Mouse (Mus musculus) B cell, adult 67 days (primary cell): ENCODE data around the gene Lcn8. TPM values are rescaled to one million over a fixed set of nuclear protein-coding genes. Genes with fewer than 3 reads are reported as not detected.

Source experiments
- total RNA-seq, 2 experiments: library from RNA; stranded (reverse); gene quantifications; 4 replicates each; pipeline ENCODE4 v1.2.4; 2023

The Lcn8 gene
- total RNA-seq = not detected

GRCm38 (mm10) chr2:25652902-25653301 is at the start of gene Lcn8:
Lcn8 (plus strand) TSS chr2:25653120.

GRCm38 (mm10) chr2:25607761-25608622 is 44.9 kb upstream of the Lcn8 start, which contains the start of gene Rabl6:
Rabl6 (minus strand) TSS chr2:25608521.

GRCm38 (mm10) chr2:25617578-25617977 is 35.3 kb upstream of the Lcn8 start, which contains the start of gene Ccdc183:
Ccdc183 (minus strand) TSS chr2:25617678.

GRCm38 (mm10) chr2:25621229-25622200 is 31.4 kb upstream of the Lcn8 start, which contains the start of gene Tmem141:
Tmem141 (minus strand) TSS chr2:25622005.

GRCm38 (mm10) chr2:25627811-25628210 is 25.1 kb upstream of the Lcn8 start, which contains the start of gene Fcna:
Fcna (minus strand) TSS chr2:25628030.

GRCm38 (mm10) chr2:25657652-25658051 is 4.7 kb downstream of the Lcn8 start, which contains the start of gene Lcn5:
Lcn5 (plus strand) TSS chr2:25657952.

GRCm38 (mm10) chr2:25676486-25676885 is 23.6 kb downstream of the Lcn8 start, which contains the start of gene Lcn6:
Lcn6 (plus strand) TSS chr2:25676786.

GRCm38 (mm10) chr2:25682426-25682825 is 29.5 kb downstream of the Lcn8 start, which contains the start of gene Lcn10:
Lcn10 (plus strand) TSS chr2:25682726.

GRCm38 (mm10) chr2:25699743-25700142 is 46.8 kb downstream of the Lcn8 start, which contains the start of gene Obp2a:
Obp2a (plus strand) TSS chr2:25700043.

Other genes starting within 250 kb of the Lcn8 start
- gene Fut7, start 229.9 kb upstream of the Lcn8 start, total RNA-seq = not detected
- gene Abca2, start 224.4 kb upstream of the Lcn8 start, total RNA-seq = 10 to 100 TPM; 48.1 to 52.4 TPM
- not detected for gene Clic3, start 196.3 kb upstream of the Lcn8 start, total RNA-seq
- 10 to 100 TPM; 90.9 to 100.0 TPM for gene Paxx, start 192.0 kb upstream of the Lcn8 start, total RNA-seq
- not detected for gene Ptgds, start 183.1 kb upstream of the Lcn8 start, total RNA-seq
- not detected for gene Lcn12, start 159.2 kb upstream of the Lcn8 start, total RNA-seq
- gene Fbxw5, start 152.4 kb upstream of the Lcn8 start, total RNA-seq = 10 to 100 TPM; 72.0 to 74.1 TPM
- gene C8g, start 151.4 kb upstream of the Lcn8 start, total RNA-seq = under 1 TPM in 1 of 2 experiments, not detected in 1; 0.93 TPM
- gene Traf2, start 106.2 kb upstream of the Lcn8 start, total RNA-seq = 10 to 100 TPM; 59.2 to 66.5 TPM
- 100 to 1,000 TPM; 109 to 136 TPM for gene Edf1, start 95.3 kb upstream of the Lcn8 start, total RNA-seq
- gene Mamdc4, start 78.3 kb upstream of the Lcn8 start, total RNA-seq = 1 to 10 TPM; 1.2 to 3.0 TPM
- 10 to 100 TPM; 18.3 to 19.3 TPM for gene Phpt1, start 77.9 kb upstream of the Lcn8 start, total RNA-seq
- gene Ajm1, start 71.4 kb upstream of the Lcn8 start, total RNA-seq = under 1 TPM in 1 of 2 experiments, not detected in 1; 0.15 TPM
- 100 to 1,000 TPM; 100 to 112 TPM for gene Rabl6, start 44.6 kb upstream of the Lcn8 start, total RNA-seq
- not detected for gene Ccdc183, start 35.4 kb upstream of the Lcn8 start, total RNA-seq
- gene Tmem141, start 31.1 kb upstream of the Lcn8 start, total RNA-seq = 1 to 10 TPM in 1 of 2 experiments, not detected in 1; 1.5 TPM
- 1 to 10 TPM in 1 of 2 experiments, under 1 TPM in 1; 0.68 to 5.9 TPM for gene Fcna, start 25.1 kb upstream of the Lcn8 start, total RNA-seq
- not detected for gene Lcn5, start 4.8 kb downstream of the Lcn8 start, total RNA-seq
- gene Lcn6, start 23.7 kb downstream of the Lcn8 start, total RNA-seq = not detected
- gene Lcn10, start 29.6 kb downstream of the Lcn8 start, total RNA-seq = not detected
- not detected for gene Obp2a, start 46.9 kb downstream of the Lcn8 start, total RNA-seq
- gene Bmyc, start 53.6 kb downstream of the Lcn8 start, total RNA-seq = 10 to 100 TPM; 24.7 to 28.4 TPM
- gene Obp2b, start 83.9 kb downstream of the Lcn8 start, total RNA-seq = not detected
- not detected for gene Lcn3, start 112.4 kb downstream of the Lcn8 start, total RNA-seq
- gene Lcn11, start 123.9 kb downstream of the Lcn8 start, total RNA-seq = not detected
- gene Gm13539, start 129.1 kb downstream of the Lcn8 start, total RNA-seq = not detected
- not detected for gene Glt6d1, start 162.7 kb downstream of the Lcn8 start, total RNA-seq
- gene Lcn9, start 170.0 kb downstream of the Lcn8 start, total RNA-seq = not detected
- not detected for gene Sohlh1, start 194.1 kb downstream of the Lcn8 start, total RNA-seq
- not detected for gene Kcnt1, start 210.6 kb downstream of the Lcn8 start, total RNA-seq